Mouse (Mus musculus) heart, adult 2 months (tissue): ENCODE measurements around the gene Pwwp2a. TPM values are rescaled to one million over a fixed set of nuclear protein-coding genes. Genes with fewer than 3 reads are reported as not detected.

ENCODE experiments used
- DNase-seq, 2 experiments: peaks; one replicate each; pipeline ENCODE4 v3.0.0; 2021
- H3K27ac ChIP-seq: fragments of 200-600 bp; 2 replicates; pipeline ENCODE4 v1.8.1; 2022
- H3K27me3 ChIP-seq: fragments of 200-500 bp; 2 replicates; pipeline ENCODE4 v1.6.1; 2012; ENCODE audit warnings: mild to moderate bottlenecking, low read length, inconsistent platforms, mixed read lengths; ENCODE audit not compliant: control insufficient read depth, insufficient read depth
- H3K36me3 ChIP-seq: fragments of 200-500 bp; 2 replicates; pipeline ENCODE4 v1.6.1; 2012; ENCODE audit warnings: low read length, inconsistent platforms; ENCODE audit not compliant: control insufficient read depth, insufficient read depth
- H3K4me1 ChIP-seq: fragments of 200-500 bp; 2 replicates; pipeline ENCODE4 v1.6.1; 2011; ENCODE audit warnings: low read length; ENCODE audit not compliant: control insufficient read depth, insufficient read depth
- H3K4me3 ChIP-seq: fragments of 200-600 bp; 2 replicates; pipeline ENCODE4 v1.8.1; 2022
- H3K79me2 ChIP-seq: fragments of 200-500 bp; replicated peaks from 2 replicates; pipeline ENCODE4 v1.6.1; 2012; ENCODE audit warnings: mild to moderate bottlenecking, inconsistent platforms, low read length, moderate library complexity, mixed read lengths; ENCODE audit not compliant: control insufficient read depth, insufficient read depth
- H3K9ac ChIP-seq: fragments of 200-500 bp; 2 replicates; pipeline ENCODE4 v1.6.1; 2012; ENCODE audit warnings: low read depth, mild to moderate bottlenecking, control low read depth, inconsistent platforms, low read length, mixed read lengths
- CTCF ChIP-seq: fragments of 200-600 bp; IDR thresholded peaks from 2 replicates; pipeline ENCODE4 v1.8.1; 2022; ENCODE audit warnings: antibody characterized with exemption, mild to moderate bottlenecking, moderate library complexity
- EP300 ChIP-seq: fragments of 200-500 bp; IDR thresholded peaks from 2 replicates; pipeline ENCODE4 v1.6.1; 2011; ENCODE audit warnings: low read depth, low read length, control low read depth; ENCODE audit not compliant: insufficient read depth
- POLR2A ChIP-seq: fragments of 200-500 bp; IDR thresholded peaks from 2 replicates; pipeline ENCODE4 v1.6.1; 2011; ENCODE audit warnings: mild to moderate bottlenecking, low read depth, low read length, control low read depth; ENCODE audit not compliant: insufficient read depth
- WGBS: fragments of 180-500 bp; shearing (Covaris S2); methylation state at CpG from one replicate; pipeline ENCODE4 v1.1.7; 2018; 5-methylcytosine and 5-hydroxymethylcytosine counted together
- intact Hi-C: fragments of 180-260 bp; cut with DNase I; formaldehyde crosslinking; loops from one replicate; pipeline ENCODE4 v1.15.1; 2025
- long read RNA-seq: library from polyadenylated mRNA; stranded (forward); transcript quantifications from one replicate; pipeline ENCODE4 v2.0.0, GENCODE M21; 2021
- polyA plus RNA-seq: library from polyadenylated mRNA; depleted of rRNA; stranded (reverse); fragments of >200 nt; gene quantifications from 2 replicates; pipeline ENCODE4 v1.2.3, GENCODE M21; 2012; rRNA removed
- total RNA-seq, 2 experiments: library from RNA; stranded (reverse); gene quantifications; 2 replicates each; pipeline ENCODE4 v1.2.3; 2021

Pwwp2a gene
- 10 to 100 TPM; 16.8 to 18.3 TPM for total RNA-seq
- 7.4 and 12.1 TPM in 2 replicates for polyA plus RNA-seq
- long read RNA-seq, partial matches to known transcripts: 0 of 11 reads
- long read RNA-seq, other reads (novel, unspliced or antisense): 8 of 11 reads

DNA sequence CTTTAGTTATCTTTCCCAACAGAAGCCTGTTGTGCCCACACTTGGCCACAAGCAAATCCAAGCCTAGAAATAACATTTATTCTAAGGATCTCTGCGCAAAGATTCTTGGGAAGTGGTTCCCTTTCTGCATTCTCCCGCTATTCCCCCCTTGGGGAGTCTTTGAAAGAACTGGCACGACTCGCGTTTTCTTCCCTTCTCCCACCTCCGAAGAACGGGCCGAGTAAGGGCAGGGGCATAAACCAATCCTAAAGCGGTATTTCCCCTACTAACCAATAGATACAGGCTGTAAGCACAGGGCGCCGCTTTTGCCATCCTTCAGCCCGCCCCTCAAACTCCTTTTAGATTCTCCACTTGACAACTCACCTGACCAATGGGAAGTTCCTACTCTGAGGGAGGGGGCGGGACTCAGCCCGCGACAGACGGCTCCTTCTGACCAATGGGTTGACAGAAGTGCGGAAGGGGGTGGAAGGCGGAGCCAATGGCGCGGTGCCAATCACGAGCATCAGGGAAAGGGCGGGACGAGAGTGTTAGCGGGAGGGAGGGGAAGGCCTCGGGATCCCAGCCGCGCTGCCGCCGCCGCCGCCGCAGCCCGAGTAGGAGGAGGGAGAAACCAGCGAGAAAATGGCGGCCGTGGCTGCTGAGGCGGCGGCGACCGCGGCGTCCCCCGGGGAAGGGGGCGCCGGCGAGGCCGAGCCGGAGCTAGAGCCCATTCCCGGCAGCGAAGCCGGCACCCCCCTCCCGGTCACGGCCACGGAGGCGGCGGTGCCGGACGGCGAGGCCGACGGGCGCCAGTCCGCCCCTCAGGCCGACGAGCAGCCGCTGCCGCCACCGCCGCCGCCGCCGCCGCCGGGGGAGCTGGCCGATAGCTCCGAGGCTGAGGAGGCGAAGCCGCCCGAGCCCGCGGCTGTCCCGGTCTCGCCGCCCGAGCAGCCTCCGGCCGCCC lies at the start of gene Pwwp2a:
TSS of gene Pwwp2a (plus strand) at position 527 of the 943 bp plus-strand sequence.
- no peak for TF ChIP-seq EP300
- TF ChIP-seq POLR2A: peak; percentile 43
- peak; percentile 41 for TF ChIP-seq CTCF
- intact Hi-C loops: loop anchor here (2.0 kb wide), 1 partner anchor 65 kb away; no protein-coding TSS in a partner anchor
- DNase-seq: peak; percentile 98 to 99
- Histone ChIP-seq H3K27me3 (no peaks in the 10 kb centered on the region), H3K36me3 (peaks cover 17% of the 10 kb centered on the region), H3K4me3 (peak within 1 kb of the TSS; percentile 81), H3K9ac (peak within 1 kb of the TSS; percentile 96), H3K27ac (peak within 1 kb of the TSS; percentile 87), H3K79me2 (peaks cover 6% of the 10 kb centered on the region; the same call in 1 of the 2 replicates), H3K4me1 (peaks cover 2% of the 10 kb centered on the region)
- under 1% methylated on average over 83 of the region's 87 CpGs for WGBS

DNA sequence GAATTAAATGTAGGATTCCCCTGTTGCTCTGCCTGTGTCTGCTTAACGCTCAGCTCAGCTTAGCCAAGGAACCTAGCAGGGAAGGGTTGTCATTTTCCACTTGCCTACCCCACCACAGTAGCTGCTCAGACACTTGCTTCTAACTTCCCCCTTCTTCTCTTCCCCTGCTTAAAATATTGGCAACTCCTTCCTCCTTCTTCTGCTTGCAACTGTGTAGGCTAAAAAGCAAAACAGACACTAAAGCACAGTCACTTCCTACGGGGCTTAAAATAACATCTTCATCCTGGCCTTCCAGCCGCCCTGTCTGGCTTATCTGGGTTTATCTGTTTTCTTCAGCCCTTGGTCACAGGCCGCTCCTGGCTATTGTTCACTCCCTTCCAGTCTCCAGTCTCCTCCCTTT lies 49.2 kb upstream of the Pwwp2a start:
- 27% methylated on average over 4 of the region's 4 CpGs for WGBS
- H3K27me3 ChIP-seq: no peaks in the 10 kb centered on the region
- no peaks in the 10 kb centered on the region for H3K79me2 ChIP-seq
- no peak for DNase-seq
- H3K4me3 ChIP-seq: no peak overlapping the region
- peak overlapping the region; percentile 30; the same call in 1 of the 2 replicates for H3K27ac ChIP-seq
- peaks cover 4% of the 10 kb centered on the region; the same call in 1 of the 2 replicates for H3K4me1 ChIP-seq
- no peak overlapping the region for H3K9ac ChIP-seq
- no peaks in the 10 kb centered on the region for H3K36me3 ChIP-seq
- intact Hi-C loops: no loop called here
- TF ChIP-seq CTCF: no peak
- no peak for TF ChIP-seq POLR2A
- no peak for TF ChIP-seq EP300

DNA sequence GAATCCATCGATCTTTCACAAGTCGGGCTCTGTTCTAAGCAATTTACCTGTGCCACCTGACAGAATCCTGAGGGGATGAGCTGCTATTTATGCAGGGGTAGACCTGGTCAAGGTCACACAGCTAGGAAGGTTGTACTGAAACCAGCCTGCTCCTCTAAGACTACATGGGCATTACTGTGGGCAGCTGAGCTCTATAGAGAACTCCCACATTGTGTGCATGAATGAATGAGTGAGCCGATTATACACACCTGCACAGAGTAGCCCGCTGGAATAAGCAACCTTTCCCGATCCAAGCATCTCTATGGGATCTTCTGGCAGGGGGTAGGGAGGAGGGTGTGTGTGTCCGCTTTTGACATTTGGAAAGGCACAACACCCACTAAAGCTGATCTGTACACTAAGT lies 48.6 kb upstream of the Pwwp2a start:
- H3K9ac ChIP-seq: no peak overlapping the region
- H3K27me3 ChIP-seq: no peaks in the 10 kb centered on the region
- intact Hi-C loops: no loop called here
- TF ChIP-seq CTCF (no peak), EP300 (no peak), POLR2A (no peak)
- H3K4me1 ChIP-seq: peaks cover 4% of the 10 kb centered on the region; the same call in 1 of the 2 replicates
- no peaks in the 10 kb centered on the region for H3K79me2 ChIP-seq
- DNase-seq: no peak
- 75% methylated on average over 6 of the region's 6 CpGs for WGBS
- no peaks in the 10 kb centered on the region for H3K36me3 ChIP-seq
- H3K4me3 ChIP-seq: no peak overlapping the region
- peak overlapping the region; percentile 53; the same call in 1 of the 2 replicates for H3K27ac ChIP-seq

DNA sequence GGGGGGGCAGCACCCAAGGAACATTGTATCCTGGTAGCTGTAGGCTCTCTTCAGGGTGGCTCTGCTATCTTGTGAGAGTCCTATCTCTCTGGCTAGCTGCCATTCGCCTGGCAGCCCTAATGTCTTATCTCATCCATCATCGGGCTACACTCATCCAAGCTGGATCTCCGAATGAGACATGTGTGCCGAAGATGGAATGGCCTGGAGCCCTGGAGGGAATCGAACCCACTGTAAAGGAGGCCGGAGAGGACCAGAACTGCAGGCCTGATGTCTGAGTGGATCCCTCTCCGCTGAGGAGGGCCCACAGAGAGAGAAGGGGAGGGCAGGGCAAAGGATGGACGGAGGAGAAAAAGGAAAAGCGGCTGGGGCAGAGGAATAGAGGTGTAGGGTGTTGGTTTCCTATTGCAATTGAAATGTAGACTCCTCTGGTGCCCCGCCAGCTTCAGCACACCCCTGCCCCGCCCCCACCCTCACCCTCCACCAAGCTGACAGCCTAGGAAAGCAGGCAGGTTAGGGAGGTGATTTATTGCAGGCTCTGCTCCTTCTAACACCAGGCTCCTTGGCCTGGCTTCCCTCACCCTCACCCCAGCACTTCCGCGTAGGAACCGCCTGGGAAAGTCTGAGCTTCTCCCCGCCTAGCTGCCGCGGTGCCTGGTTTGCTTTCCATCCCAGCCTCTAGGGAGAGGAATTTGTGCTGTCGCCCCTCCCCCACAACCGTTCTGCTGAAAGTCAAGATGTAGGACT lies 48.0 kb upstream of the Pwwp2a start:
- WGBS: 21% methylated on average over 19 of the region's 19 CpGs
- Histone ChIP-seq H3K79me2 (no peaks in the 10 kb centered on the region), H3K27me3 (no peaks in the 10 kb centered on the region), H3K27ac (peak overlapping the region; percentile 53), H3K36me3 (no peaks in the 10 kb centered on the region), H3K4me3 (no peak overlapping the region), H3K9ac (no peak overlapping the region), H3K4me1 (peaks cover 4% of the 10 kb centered on the region; the same call in 1 of the 2 replicates)
- TF ChIP-seq POLR2A (no peak), EP300 (no peak), CTCF (peak; percentile 40)
- intact Hi-C loops: no loop called here
- peak; percentile 76 to 80 for DNase-seq

DNA sequence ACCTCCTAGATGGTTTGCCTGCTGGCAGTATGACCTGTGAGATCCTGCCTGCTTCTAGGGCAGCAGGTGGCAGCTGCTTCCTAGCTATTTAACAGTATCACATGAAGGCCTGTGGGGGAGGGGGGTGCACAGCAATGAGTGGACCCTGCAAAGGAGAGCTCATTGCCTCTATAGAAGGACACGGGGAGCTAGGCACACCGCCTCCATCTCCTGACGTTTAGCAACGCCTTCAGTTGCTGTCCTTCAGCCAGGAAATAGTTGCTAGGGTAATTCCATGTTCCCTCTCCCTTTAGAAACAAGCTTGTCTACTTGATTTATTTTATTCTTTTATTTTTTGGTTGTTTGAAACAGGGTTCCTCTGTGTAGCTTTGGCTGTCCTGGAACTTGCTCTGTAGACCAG lies 45.0 kb upstream of the Pwwp2a start:
- no peak for TF ChIP-seq POLR2A
- TF ChIP-seq CTCF: no peak
- TF ChIP-seq EP300: no peak
- peaks cover 4% of the 10 kb centered on the region; the same call in 1 of the 2 replicates for H3K4me1 ChIP-seq
- no peak for DNase-seq
- 68% methylated on average over 4 of the region's 4 CpGs for WGBS
- intact Hi-C loops: no loop called here
- no peaks in the 10 kb centered on the region for H3K79me2 ChIP-seq
- H3K9ac ChIP-seq: no peak overlapping the region
- no peaks in the 10 kb centered on the region for H3K36me3 ChIP-seq
- no peaks in the 10 kb centered on the region for H3K27me3 ChIP-seq
- no peak overlapping the region for H3K4me3 ChIP-seq
- no peak overlapping the region for H3K27ac ChIP-seq
